Mouse (Mus musculus): ENCODE measurements around the gene Ccdc69.
"Not testable (repeated sequence)": the region's sequence is repeated elsewhere in the genome, so short reads cannot be mapped to it uniquely, and the experiment has no call there.

Gene Ccdc69

DNA sequence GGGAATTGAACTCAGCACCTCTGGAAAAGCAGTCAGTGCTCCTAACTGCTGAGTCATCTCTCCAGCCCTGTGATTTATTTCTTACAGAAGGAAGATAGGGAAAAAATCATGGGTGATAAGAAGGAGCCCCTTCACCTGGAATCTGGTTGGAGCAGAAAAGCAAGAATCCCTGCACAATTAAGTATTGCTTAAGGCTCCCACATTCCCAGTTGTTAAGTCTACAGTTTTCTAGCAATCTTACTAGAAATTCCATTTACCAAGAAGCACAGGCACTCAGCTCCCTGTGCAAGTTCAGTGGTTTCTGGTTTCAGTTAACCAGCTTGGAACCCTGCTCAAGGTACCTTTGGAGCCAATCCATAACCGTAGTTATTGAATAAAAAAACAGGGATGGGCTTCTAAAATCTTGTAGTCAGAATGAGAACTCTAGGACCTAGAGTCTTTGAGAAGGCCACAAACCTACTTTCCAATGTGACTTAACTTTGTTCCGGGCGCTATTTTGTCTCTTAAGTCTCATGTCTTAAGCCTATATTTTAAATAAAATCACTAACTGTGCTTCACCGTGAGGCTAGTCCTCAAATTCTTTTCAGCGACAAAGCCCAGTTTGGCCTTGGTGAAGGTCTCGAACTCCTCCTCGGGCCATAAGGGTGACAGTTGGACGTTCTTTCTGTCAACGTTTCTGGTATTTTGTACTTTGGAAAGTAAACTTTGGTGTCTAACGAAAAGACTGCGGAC, 19.0 kb upstream of the Ccdc69 start:
- DNase-seq = no peak

DNA sequence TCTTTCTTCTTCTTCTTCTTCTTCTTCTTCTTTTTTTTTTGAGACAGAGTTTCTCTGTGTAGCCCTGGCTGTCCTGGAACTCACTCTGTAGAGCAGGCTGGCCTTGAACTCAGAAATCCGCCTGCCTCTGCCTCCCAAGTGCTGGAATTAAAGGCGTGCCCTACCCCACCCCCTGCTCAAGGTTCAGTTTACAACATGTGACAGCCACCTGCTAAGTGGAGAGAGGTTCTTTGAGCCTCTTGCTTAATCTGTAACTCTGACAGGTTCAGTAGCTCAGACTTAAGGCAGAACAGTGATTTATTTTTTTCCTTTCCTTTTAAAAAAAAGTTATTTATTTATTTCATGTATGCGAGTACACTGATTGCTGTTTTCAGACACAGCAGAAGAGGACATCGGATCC, 18.4 kb upstream of the Ccdc69 start:
- not testable (repeated sequence) for DNase-seq

DNA sequence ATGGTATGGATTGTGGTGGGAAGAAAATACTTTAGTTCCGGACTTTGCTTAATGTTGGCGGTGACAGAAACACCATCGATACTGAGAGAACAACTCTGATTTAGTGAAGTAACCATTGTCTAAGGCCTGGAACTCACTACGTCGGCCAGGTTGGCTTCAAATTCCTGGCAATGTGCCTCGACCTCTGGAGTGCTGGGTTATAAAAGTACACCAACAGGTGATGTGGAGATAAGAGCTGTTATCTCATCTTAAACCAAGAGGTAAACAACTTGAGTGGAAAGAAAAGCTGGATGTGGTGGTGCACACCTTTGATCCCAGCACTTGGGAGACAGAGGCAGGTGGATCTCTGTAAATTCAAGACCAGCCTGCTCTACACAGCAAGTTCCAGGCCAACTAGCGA, 15.2 kb upstream of the Ccdc69 start:
- no peak for DNase-seq

DNA sequence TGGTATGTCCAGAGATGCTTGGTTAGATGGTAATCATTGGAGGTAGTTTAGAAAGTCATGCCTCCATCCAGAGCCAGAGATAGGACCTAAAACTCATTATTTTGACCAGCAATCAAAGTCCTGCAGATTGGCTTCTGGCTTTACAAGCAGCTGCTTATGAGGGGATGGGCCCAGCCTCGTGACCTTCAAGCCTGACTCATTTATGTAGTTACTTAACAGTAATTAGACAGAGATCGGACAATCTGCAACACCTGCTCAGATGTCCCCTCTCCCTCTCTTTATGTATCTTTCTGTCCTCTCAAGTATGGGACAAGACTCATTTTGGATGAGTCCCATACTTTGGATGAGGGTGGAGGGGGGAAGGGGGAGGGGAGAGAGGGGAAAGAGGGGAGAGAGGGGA, 12.0 kb upstream of the Ccdc69 start:
- no peak for DNase-seq

DNA sequence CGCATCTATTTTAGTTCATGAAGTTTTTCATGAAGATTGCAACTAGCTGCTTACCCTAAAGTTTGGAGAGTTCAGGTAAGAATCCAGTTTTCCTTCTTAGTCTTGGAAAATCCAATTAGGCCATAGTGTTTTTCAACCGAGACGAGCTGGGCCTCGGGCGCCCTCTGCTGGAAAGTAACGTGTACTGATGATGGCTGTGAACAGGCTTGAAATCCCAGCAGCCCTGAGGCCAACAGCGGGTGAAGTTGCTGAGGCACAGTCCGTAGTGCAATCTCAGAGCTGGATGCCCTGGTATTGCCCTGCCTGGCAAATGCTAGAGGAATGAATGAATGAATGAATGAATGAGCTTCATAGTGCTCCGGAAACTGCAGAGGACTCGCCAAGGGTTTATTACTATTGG, 9.1 kb upstream of the Ccdc69 start:
- peak; percentile 80 to 87 for DNase-seq

DNA sequence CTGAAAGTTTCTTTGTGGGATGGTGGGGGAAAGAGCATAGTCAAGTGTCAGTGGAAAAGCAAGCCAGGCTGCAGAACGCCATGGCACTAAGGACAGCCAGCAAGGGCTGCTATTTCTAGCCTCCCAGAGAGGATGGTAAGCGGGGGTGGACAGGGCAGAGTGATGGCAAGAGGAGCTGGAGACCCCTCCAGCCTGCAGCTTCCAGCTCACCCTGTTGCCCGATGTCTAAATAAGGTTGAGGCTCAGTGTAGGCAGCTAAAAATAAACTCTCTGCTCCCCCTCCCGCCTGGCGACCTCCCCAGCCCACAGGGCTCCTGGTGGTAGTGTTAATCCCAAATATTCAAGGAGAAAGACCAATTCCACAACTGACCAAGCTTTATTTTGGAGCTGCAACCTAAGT, 7.5 kb upstream of the Ccdc69 start:
- DNase-seq = peak in 1 of 2 experiments; percentile 41

DNA sequence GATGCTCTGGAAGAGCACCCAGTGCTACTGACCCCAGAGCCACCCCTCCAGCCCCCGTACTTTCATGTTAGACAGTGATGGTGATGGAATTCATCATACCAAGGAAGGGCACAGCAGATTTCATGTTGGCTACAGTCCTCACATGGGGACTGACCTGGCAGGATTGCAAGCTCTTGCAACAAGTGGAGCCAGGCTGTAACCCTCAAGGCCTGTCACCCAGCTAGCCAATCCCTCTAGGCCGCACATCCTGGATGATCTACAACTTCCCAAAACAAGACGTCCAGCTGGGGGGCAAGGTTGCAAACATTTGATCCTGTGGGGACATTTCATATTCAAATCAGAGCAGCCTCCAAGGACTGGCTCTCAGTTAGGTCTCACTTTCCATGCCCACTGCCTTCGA, 6.7 kb upstream of the Ccdc69 start:
- DNase-seq = no peak

DNA sequence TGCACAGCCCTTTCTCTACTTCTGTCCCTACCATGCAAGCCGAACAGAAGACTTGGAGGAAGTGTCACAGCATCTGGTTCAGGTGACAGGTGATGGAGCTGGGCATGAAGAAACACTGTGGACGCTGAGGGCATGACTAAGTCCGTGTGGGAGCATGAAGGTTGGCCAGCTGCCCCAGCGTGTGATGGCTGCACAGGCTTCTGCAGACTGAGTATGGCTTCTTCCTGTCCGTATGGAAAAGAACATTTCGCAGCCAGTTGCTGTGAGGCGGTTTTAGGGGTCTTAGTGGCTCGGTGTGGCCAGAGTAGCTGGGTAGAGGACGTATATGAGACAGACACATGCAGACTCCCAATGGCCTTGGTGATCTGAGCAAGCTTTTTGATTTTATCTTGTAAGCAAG, 3.3 kb upstream of the Ccdc69 start:
- no peak for DNase-seq

DNA sequence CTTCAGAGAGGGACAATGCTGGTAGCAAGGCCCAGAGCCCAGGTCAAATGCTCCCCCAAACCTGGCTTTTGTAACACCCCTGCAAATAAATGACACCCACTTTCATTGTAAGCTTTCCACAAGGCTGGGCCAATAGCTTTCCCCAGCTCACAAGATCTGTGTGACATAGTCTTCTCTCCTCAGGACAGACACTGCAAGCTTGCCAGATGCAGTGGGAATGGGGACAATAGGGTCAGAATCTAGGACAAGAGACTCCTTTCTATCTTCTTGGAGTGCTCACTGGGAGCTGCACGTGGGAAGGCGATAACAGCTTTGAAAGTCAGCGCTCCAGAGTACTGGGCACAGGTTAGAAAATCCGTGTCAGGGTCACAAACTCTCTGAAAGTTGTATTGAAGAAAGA, 1.2 kb upstream of the Ccdc69 start:
- no peak for DNase-seq

DNA sequence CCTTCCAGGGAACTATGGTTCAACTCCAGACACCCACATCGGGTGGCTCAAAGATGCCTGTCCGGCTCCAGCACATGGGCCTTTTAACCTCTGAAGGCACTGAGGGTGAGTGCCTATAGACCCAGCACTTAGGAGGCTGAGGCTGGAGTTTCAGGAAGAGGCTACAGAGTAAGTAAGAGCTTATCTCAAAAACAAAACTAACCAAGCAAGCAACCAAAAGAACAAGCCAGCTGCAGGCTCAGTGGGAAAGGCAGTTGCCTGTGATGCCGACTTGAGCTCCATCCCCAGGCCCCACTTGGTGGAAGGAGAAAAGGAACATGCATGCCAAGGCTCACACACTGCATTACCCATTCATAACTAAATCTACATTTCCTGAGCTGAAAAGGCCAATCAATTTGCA, 571 bp upstream of the Ccdc69 start:
- no peak for DNase-seq

DNA sequence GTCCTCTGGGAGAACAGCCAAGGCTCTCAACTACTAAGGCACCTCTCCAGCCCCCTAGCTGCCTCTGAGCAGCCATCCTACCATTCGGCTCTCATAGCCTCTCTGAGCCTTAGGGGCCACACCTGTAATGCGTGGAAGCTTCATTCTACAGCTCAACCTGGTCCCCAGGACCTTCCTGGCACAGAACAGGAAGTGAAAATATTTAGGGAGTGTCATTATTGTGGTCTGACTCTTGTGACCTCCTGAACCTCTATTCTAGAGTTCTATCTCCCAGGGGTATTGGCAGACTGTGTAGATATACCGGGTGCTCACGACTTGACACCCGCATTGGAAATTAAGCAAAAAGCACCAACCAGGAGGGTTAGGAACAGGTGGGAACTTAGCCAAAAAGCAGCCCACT, 1.7 kb downstream of the Ccdc69 start:
- no peak for DNase-seq

DNA sequence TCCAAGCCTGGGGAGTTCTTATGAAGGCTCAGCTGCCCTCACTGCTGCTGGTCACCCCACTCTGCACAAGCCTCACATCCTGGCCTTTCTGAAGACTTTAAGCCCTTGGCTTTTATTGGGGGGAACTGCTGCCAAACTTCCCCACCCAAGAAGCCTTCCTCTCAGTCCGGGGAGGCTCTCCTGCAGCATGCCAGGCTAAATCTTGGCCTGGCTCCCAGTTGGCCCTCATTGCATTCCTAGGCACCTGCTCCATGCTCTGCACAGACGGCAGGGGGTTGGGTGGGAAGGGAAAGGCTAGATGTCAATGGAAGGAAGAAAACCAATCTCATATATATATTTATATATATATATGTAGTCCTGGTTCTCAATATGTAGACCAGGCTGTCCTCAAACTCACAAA, 2.3 kb downstream of the Ccdc69 start:
- DNase-seq = peak; percentile 78 to 85

DNA sequence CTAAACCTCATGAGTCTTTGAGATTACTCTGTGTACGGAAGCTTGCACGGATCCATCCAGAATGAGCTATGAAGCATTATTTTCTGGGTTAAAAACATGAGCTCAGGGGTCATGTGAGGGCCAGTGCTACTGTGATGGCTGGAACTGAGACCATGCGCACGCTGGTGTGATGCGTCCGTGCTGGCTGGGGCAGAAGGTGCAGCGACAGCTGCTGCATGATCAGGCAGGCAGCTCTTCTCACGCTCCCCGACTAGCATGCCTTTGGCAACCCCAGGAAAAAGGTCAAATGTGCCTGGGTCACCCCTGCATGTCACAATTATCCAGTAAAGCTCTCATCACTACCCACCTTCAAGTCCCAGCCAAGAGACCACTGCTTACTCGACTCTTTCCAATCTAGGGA, 4.7 kb downstream of the Ccdc69 start:
- DNase-seq = no peak

DNA sequence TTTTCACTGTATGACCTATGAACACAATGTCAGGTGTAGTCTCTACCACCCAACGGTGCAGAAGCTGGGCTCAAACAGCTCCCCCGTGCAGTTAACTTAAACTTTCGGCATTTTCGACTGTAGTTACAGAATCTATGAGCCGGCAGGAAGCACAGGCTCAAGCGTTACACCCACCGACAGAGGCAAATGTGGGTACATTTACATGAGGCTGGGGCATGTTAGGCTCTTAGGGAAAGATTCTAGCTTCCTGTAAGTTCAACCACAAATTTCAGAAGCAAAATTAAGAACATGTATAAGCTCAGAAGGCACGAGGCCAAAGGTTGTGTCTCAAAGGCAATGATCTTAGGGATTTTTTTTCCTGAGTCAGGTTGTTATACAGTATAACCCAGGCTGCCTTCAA, 5.5 kb downstream of the Ccdc69 start:
- DNase-seq = no peak

DNA sequence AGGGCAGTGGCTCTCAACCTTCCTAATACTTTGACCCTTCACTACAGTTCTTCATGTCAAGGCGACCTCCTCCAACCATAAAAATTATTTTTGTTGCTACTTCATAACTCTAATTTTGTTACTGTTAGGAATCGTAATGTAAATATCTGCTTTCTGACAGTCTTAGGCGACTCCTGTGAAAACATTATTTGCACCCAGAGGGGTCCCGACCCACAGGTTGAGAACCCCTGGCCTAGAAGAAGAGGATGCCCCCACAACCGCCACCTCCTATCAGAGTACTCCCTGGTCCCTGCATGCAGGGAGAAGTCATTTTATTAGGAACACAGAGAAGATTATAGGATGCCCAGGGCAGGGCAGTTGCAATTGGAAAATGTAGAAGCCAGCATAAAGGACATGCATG, 6.6 kb downstream of the Ccdc69 start:
- DNase-seq = no peak

DNA sequence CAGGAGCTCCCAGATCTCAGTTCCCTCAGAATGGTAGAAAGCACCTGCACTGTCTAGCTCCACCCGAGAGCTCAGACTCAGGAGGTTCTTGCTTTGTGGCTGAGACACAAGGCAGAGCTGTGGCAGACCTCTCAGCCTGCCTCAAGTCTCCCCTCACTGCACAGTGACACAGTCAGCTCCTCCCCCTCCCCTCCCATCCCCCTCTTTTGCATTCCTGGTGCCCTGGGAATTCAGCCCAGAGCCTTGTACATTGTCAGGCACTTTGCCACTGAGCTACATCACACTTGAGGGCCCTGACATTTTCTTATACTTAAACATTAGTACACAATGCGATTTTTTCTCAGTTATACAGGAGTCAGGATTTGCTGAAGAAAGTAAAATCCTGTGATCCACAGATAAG, 8.9 kb downstream of the Ccdc69 start:
- no peak for DNase-seq

DNA sequence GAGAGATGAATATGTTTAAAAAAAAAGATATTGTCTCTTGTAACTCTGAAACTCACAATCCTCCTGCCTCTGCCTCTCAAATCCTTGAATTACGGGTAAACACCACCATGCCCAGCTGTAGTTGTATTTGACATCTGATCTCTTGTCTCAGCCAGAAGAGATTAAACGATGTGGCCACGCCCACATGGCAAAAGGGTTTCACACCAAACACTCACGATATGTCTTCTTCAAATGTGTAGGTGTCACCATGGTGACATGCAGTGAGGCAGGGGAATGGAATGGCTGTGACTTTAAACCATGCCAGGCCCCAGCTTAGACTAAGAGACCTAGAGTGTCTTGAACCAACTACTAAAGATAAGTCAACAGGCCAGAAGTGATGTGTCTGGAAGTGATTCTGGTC, 11.0 kb downstream of the Ccdc69 start:
- no peak for DNase-seq

DNA sequence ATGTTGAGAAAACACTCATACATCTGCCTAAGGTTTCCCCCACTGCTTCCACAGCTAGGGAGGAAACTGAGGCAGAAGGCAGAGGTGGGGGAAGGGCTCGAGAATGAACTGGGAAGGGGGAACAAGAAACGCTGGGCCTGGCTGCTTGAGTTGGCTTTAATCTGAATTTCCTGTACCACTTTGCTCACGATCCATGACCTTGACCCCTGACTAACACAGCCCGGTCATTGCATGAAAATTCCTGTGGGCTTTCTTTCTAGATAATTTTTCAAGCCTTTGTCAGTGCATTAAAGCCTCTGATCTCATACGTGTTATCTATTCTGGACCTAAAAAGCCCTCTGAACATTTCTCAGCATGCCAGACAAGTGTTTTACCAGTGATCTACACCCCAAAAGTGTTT, 15.1 kb downstream of the Ccdc69 start:
- no peak for DNase-seq

DNA sequence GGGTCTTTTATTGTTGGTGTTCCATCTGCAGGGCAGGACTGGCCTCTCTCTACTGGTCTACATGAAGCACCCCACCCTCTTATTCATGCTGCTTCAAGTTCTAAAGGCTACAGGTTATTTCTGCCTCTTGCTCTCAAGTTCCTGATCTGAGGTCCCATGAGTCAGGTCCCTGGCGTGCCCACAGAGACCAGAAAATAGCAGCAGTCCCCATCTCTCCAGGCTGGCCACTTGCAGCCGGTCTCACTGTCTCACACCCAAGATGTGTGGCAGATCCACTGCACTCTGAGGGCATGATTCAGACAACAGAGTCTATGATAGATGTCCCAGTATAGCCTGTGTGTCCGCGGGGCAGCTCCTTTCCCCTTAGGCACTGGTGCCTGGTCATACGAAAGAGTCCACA, 17.1 kb downstream of the Ccdc69 start:
- no peak for DNase-seq

DNA sequence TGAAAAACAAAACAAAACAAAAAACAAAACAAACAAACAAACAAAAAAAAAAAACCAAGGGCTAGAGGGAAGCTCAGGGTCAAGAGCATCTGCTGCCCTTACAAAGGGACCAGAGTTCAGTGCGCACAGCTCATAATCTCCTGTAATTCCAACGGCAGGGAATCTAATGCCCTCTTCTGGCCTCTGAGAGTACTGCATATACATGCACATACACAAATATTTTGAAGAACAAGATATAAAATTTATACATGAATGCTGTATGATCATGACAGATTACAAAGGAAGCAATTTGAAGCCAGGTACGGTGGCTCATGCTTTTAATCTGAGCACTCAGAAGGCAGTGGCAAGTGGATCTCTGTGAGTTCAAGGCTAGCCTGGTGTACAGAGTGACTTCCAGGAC, 20.4 kb downstream of the Ccdc69 start:
- DNase-seq = no peak

DNA sequence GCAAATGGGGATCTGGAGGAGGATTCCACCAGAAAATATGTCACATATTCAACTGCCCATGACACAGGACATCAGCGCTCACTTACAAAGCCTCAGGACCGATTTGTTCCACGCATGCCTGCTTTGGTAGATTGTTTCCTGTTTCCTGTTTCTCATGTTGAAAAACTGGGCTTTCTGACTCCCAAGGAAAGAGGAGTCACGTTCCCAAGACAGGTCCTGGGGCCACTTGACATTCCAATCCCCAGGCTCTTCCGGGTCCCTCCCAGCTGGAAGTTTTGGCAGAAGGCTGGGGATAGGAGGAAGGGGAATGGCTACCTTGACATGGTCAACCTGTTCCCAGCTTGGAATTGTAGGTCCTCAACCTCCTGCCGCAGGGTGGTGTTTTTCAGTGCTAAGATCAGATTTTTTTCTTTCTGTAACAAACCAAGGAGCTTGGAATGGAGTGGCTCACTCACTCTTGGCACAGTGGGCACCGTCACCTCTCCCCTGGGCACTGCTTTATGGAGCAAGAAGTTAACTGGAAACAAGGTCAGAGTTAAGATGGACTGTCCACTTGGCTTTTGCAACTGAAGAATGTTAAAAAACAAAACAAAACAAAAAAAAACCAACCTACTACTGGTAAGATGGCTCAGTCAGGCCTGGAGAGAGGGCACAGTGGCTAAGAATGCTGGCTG, 27.0 kb downstream of the Ccdc69 start:
- DNase-seq = no peak

DNA sequence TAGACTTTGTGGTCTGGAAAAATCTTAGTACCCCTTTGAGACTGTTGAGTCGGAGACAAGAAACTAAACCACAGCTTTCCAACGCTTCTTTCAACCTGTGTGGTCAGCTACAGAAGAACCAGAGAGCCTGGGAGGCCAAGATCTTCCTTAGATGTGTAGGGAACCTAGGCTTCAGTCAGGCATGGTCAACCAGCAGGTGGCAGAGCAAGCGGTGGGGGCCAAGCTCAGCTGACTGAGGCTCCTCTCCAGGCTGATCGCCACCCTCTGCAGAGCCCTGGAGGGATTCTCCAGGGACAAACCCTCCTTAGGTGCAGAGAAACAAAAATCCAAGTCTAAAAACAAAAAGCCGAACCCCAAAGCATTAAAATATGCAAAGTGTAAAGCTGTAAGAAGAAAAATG, 31.3 kb downstream of the Ccdc69 start:
- peak in 1 of 2 experiments; percentile 42 for DNase-seq

DNA sequence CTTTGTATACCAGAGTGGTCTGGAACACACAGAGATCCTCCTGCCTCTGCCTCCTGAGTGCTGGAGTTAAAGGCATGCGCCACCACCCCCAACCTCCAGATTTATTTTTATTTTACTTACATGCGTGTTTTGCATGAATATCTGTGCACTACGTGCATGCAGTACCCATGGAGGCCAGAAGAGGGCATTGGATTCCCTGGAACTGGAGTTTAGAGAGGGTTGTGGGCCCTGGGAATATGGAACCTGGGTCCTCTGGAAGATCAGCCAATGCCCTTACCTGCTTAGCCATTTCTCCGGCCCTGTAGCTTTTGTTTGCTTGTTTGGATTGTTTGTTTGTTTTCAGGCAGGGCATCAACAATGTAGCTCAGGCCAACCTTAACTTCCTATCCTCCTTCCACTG, 36.6 kb downstream of the Ccdc69 start:
- DNase-seq = peak in 1 of 2 experiments; percentile 35

DNA sequence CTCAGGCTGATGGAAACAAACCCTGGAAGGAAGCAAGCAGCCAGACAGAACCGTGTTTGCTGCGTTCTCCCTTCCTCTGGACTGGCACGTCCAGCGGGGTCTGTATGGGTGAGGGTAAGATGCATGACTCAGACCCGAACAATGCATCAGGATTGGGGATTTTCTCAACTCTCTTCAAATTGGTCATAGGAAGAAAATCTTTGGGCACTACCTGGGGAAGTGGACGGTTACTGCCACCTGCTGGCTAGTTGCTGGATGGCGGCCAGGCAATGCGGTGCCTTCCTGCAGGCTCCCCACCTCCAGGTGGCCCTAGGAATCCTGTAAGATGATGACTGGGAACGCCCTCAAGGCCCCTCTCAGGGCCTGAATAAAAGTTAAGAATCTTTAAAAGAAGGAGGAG, 38.3 kb downstream of the Ccdc69 start:
- DNase-seq = peak; percentile 77 to 88

DNA sequence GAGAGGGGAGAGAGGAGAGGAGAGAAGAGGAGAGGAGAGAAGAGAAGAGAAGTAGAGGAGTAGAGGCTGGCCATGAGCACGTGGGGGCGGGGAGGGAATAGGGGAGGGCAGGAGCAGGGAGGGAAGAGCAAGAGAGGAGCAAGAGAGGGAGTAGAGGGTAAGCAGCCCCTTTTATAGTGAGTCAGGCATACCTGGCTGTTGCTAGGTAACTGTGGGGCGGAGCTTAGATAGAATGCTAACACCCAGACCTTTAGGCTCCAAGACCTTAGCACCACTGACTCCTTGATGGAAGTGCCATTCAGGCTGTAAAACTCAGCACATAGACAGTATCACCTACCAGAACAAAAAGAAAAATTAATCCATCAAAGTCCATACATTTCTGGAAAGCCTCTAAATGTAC, 41.3 kb downstream of the Ccdc69 start:
- DNase-seq = no peak
